Mouse (Mus musculus) retina, embryonic 14.5 days (tissue): ENCODE results near the gene Phox2a.

Source experiments
- DNase-seq: peaks from one replicate; pipeline ENCODE4 v3.0.0-alpha.2; 2015; ENCODE audit warnings: low spot score

The Phox2a gene

DNA sequence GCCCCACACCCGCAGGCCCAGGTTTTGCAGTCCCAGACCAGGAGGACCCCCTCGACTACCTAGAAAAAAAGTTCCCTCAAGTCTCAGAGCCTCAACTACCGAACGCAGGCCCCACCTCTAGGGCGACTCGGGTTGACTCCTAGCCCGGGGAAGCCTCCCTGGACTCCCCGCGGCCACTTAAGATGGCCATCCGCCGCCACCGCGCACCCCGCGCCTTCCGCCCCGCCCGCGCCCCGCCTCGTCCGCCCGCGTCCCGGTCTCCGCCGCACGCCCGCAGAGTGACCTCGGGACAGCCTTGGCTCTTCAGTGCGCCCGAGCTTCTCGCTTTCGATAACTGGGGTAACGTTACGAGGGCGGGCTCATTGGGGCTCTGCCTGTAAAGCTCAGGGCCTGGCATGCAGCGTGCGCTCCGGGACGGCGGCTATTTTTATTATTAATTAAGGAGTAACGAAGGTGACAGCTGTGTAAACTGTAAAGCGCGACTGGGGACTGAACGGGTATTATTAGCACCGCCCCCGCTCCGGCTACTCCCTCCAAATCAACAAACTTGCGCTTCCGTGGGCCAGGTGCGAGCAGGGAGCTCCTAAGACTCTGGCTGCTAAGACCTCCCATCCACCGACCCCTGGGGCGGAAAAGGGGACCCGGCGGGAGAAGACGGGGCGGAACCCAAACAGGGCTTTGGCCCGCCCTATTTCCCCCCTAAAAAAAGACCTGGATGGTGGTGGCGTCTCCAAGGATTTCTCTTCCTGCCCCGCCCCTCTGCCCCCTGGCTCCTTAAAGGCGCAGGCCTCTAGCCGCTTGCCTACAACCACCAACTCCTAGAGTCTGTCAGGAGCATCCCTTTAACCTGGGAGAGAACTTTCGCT lies 19.7 kb downstream of the Phox2a start, which contains the start of gene Inppl1:
TSS of gene Inppl1 (minus strand) at position 624 of the 866 bp plus-strand sequence.
- peak; percentile 89 for DNase-seq

DNA sequence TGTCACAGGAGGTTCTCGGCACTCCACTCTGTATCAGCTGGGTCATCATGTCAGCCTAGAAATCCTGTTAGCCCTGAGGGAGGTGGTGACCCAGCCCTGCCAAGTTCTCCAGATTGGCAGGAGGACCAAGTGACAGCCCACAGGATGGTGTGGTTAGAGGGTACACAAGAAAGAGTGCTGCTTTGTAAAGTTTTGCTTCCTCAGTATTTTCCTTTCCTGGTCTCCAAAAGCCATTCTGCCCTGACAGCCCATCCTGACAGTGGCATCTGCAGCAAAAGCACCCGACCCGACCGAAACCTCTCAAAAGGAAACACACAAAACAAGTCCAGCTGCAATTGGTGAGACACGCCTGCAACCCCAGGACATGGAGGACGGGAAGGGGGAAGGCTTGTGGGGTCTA lies 26.1 kb downstream of the Phox2a start:
- no peak for DNase-seq

DNA sequence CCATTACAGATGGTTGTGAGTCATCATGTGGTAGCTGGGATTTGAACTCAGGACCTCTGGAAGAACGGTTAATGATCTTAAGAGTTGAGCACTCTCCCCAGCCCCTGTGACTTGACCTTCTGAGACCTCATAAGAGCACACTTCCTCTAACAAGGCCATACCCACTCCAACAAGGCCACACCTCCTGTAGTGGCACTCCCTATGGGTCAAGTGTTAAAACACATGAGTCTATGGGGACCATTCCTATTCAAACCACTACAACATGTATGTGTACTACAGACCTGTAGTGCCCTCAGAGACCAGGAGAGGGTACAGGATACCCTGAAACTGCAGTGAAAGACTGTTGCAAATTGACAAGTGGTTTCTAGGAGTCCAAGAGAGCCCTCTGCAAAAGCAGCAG lies 29.8 kb downstream of the Phox2a start:
- no peak for DNase-seq

DNA sequence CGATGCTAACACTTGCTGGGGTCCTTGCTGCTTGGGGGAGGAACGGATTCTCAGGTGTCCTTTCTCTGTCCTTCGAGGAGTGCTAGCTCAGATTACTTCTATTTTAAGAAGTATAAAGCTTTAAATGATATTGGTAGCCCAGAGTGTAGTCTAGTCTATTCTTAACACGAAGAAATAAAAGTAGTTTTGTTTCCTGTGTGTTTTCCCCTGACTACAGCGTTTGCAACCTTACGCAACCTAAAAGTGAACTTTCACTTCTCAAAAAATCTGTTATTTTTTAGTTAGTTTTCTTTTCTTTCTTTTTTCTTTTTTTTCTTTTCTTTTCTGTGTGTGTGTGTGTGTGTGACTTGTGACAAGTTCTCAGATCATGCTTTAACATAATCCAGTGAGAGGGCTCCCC lies 33.6 kb downstream of the Phox2a start:
- no peak for DNase-seq

DNA sequence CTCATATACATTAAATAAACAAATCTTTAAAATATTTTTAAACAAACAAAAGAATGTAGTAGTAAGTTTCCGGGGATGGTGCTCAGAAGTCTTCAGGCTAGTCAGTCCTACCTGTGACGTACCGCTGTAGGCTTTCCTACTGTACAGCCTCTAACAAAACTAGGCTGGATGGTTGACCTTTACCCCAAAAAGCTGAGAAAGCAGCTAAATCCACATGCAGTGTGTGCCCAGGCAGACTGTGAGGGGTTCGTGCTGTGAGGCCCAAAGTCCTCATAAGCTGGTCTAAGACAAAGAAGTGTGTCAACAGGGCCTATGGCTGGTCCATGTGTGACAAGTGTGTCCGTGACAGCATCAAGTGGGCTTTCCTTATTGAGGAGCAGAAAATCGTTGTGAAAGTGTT lies 34.7 kb downstream of the Phox2a start:
- no peak for DNase-seq

DNA sequence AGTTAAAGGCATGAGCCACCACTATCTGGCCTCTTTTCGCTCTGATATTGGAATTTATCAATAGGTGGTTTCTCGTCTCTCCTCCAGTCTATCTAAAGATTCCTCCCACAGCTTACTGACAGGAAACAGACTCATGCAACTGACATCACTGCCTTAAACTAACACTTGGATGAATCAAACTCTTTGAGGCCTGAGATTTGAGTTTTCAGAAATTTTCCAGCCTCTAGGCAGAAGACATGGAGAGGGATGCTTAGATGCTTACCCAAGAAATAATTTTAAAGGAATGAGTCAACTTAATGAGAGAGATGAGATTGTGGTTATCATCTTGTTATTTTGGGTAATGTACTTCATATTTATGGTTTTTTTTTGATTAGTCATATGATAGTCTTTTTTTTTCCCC lies 35.7 kb downstream of the Phox2a start:
- no peak for DNase-seq

DNA sequence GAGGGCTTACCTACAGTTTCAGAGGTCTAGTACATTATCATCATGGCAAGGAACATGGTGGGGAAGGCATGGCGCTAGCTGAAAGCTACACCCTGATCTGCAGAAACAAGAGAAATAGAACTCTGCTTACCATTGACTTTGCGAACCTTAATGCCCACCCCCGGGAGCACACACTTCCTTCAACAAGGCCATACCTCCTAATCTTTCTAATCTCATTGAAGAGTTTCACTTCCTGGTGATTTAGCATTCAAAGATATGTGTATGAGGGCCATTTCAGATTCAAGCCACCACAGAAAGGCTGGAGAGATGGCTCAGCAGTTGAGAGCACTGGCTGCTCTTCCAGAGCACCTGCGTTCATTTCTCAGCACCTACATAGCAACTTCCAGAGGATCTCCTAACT lies 39.0 kb downstream of the Phox2a start, which contains the start of gene Folr2:
TSS of gene Folr2 (minus strand) at position 101 of the 400 bp plus-strand sequence.
- DNase-seq = no peak

DNA sequence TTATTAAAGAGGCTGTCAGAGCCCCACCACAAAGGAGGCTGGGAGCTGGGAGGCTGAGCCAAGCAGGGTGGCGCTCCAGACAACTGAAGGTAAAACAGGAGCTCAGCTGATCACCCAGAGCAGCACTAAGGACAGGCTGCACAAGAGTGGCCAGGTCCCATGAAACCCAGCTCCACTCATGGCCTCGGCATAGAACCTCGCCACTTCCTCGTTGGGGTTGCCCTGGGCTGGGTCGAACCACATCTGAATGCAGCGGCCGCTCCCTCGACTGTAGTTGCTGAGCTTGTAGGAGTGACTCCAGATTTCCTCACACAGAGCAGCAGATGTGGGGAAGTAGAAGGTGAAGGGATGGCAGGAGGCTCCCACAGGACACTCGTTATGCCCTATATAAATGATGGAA lies 40.2 kb downstream of the Phox2a start:
- no peak for DNase-seq

DNA sequence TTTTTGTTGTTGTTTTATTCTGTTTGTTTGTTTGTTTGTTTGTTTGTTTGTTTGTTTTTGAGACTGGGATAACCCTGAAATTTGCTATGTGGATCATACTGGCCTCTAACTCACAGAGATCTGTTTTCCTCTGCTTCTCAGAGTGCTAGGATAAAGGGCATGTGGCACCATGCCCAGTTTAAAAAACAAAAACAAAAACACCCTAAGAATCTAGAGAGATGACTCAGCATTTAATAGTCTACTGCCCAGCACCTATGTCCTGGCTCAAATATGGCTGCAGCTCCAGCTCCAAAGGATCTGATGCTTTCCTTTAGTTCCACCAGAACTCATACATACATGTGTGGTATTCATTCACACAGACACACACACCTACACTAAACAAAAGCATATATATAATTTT lies 42.9 kb downstream of the Phox2a start:
- no peak for DNase-seq

DNA sequence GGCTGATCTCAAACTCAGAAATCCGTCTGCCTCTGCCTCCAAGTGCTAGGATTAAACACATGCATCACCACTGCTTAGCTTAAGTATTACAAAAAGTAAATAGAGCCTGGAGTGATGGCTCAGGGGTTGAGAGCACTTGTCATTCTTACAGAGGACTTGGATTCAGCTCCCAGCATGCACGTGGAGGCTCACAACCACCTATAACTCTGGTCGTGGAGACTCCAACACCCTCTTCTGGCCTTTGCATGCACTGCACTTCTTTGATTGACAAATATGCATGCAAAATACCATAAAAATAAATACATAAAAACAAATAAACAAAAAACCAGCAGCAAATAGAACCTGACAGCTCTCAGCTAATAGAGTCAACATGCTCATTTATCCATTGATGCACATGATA lies 44.2 kb downstream of the Phox2a start:
- no peak for DNase-seq

DNA sequence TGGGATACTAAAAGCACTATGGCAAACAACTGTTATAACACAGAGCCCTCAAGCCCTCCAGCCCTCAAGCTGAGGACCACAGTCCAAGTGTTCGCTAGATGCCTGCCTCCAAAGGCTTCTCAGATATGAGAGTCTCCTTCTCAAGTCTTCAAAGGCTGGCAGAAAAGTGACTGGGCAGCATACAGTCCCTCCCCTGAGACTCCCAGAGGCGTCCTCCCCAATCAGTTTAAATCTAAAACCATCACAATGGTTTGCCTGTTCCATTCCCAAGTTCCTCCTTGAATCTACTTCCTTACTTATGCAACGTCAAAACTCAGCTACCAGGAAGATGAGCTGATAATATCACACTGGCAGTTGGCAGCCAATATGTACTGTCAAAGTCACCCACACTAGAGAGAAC lies 45.3 kb downstream of the Phox2a start, which contains the start of gene Anapc15:
TSS of gene Anapc15 (plus strand) at position 301 of the 400 bp plus-strand sequence.
- DNase-seq = no peak

DNA sequence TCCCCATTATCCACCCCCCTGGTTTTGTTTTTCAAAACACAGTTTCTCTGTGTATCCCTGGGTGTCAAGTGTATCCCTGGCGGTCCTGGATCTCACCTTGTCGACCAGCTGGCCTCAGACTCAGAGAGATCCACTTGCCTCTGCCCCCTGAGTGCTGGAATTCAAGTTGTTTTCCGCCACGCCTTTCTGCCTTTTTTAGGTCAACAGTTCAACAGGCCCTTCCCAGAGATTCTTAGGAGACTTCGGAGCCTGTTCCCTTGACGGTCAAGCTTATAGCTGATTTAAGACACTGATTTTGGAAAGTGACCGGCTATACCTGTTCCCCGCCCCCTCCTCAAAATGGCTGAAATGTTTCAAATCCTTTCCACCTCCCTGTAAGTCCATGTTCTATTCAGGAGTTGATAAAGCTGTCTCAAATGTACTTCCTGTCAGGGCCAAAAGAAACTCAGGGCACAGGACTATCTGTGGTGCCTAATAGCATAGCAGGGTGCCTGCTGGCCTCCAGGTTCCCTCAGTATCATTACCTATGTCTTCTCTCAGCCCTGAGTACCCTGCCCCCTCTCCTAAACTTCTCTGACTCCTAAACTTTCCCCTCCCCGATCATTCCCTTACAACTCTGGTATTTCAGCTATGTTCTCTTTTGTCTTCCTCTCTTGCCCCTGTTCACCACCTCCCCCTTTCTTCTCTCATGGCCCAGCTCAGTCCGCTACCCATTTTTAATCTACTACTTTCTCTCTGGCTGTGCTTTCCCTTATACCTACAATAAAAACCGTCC lies 48.6 kb downstream of the Phox2a start:
- no peak for DNase-seq

DNA sequence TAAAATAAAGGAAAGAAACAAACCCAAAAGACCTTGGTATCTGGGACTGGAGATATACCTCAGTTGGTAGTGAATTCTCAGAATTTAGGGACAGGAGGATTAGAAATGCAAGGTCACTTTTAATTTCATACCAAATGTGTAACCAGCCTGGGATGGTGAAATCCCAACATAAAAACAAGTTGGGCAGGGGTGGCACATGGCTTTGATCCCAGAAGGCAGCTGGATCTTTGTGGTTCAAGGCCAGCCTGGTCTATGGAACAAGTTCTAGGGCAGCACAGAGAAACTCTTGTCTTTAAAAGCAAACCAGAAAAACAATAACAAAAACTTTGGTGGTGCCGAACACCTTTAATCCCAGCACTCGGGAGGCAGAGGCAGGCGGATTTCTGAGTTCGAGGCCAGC lies 49.4 kb downstream of the Phox2a start:
- no peak for DNase-seq

DNA sequence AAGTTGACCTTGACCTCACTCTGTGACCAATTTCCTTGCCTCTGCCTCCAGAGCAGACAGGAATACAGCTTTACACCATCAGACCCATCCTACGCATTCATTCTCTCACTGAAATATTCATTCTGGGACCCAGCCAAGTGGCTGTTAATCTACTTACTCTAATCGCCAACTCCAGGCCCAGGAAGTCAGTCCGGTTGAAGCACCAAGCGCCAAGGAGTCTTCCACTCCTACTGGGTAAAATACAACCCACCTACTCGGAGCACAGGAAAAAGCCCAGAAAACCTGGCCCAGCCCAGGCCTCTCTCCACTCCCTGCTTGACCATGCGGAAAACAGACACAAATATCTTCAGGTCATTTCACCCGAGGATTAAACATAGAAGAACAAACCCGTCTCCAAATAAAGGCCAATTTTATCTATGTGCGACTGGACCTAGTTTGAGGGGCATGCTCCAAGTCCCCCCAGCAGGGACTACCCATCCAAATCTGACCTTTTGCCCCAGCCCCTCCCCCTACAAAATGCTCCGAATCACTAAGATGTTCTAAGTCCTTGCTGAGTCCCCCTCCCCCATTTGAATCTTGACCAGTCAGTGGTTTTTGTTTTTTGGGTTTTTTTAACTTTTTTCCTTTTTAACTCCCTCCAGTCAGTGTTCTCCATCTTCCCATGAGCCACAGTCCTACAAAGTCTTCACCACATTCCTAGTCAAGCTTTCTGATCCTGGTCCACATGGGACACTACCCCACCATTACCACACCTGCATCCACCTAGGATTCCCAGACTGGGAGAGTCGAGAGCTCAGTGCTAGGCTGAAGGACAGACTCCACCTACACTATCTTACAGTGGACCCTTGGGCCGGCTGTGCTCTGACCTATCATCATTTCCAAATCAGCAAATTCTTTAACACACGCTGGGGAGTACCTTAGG lies 50.4 kb downstream of the Phox2a start:
- DNase-seq = peak; percentile 46

DNA sequence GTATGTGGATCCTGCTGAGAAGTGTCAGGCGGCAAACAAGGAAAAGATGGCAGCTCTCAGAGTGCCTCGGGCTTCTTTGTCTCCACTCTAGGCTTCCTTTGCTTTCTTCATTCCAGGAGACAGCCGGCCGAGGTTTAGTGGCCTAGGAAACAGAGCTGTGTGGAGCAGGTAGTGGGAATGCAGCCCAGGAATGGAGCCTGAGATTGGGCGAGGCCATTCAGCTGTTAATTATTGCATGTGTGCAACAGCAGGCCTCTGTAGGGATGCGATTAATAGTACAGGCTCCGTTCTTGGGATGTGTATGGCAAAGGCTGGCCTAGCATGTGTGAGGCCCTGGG lies 51.0 kb downstream of the Phox2a start:
- no peak for DNase-seq

DNA sequence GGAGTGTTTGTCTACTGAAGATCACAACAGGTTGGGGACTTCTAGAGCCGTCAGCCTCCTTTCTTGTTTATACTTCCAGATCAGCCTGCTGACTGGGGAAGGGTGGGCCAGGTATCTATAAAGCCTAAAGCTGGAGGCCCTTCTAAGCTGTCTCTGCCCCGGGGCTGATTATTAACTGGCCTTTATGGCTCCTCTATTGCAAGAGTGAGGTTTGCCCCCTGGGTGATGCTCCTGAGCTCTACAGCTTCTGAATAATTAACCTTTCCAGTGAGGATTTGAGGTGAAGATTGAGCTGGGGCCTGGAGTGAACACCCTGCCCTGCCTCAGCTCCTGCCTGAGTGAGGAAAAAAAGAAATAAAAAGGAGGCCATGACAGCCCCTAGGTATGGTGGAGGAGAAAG lies 52.5 kb downstream of the Phox2a start, which contains the start of gene Folr1:
TSS of gene Folr1 (minus strand) at position 160 of the 400 bp plus-strand sequence.
- DNase-seq = no peak

DNA sequence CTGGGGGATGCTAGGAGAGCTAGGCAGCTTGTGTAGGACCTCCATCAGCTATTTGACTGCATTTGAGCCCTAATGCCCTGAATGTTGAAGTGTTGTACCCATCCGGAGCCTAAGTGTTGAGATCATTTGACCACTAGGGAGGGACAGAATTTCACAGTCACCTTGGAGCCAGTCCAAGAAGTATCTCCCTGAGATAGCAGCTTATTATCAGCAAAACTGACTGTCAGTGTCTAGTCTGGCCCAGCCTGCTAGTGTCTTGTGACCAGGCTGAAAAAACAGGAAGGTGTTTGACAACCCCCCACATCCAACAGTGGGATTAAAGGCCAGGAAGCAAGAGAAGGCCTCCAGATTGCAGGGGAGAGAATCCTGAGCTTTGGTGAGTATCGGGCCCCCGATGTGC lies 53.2 kb downstream of the Phox2a start:
- no peak for DNase-seq
